Mouse (Mus musculus) left cerebral cortex, adult 9 months (tissue): ENCODE measurements around the gene Syt16.

Source experiments
- DNase-seq, 2 experiments: peaks; one replicate each; pipeline ENCODE4 v3.0.0; 2022; ENCODE audit warnings: low spot score in 2 of 2

Syt16 gene

DNA sequence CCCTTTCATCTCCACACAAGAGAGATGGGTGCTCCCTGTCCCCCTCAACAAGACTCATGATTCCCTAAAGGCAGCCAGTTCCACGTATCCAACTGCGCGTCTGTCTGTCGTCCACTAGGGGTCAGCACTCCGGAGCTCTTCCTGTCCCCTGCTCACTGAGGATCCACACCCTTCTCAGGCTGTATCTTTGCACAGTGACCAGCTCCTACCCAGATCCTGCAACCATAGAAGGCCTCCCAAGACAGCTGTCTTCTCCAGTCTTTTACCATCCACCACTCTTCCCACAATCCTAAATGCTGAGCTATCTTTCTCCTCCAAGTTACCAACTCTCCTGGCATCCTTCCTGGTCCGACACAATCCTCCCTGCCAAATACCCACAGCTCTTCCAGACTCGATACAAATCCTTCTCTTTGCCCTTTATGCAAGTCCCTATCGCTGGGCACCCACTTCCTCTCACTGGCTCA, 12.0 kb downstream of the Syt16 start:
- peak in 1 of 2 experiments; percentile 74 for DNase-seq

GRCm38 (mm10) chr12:74013739-74014138, 16.3 kb downstream of the Syt16 start:
- DNase-seq = peak in 1 of 2 experiments; percentile 89

- DNase-seq = no peak
Measured at GRCm38 (mm10) chr12:74014739-74015270, 17.3 kb downstream of the Syt16 start.

GRCm38 (mm10) chr12:74015491-74015890, 18.0 kb downstream of the Syt16 start:
- DNase-seq = no peak

- no peak for DNase-seq
Measured at GRCm38 (mm10) chr12:74023260-74023659, 25.8 kb downstream of the Syt16 start.

- DNase-seq = no peak
Measured at GRCm38 (mm10) chr12:74024912-74025311, 27.5 kb downstream of the Syt16 start.

DNA sequence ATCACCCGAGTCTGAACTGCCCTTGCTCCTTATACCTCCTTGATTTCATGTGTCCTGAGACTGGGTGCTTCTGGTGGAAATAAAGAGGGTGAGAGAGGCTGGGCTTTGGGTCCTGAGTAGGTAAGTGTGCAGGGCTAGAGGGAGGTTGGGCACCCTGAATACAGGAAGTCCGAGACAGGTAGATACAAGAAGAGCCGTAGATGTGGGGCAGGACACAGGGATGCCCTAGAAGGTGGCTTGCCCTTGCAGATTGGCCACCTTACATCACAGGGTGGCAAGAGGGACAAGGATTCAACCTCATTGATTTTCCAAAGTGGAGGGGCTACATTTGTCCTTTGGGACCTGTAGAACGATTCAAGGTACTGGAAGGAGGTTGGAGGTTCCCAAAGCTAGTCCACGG, 45.8 kb downstream of the Syt16 start:
- DNase-seq = no peak

GRCm38 (mm10) chr12:74043755-74044154, 46.3 kb downstream of the Syt16 start:
- DNase-seq = peak in 1 of 2 experiments; percentile 44

DNA sequence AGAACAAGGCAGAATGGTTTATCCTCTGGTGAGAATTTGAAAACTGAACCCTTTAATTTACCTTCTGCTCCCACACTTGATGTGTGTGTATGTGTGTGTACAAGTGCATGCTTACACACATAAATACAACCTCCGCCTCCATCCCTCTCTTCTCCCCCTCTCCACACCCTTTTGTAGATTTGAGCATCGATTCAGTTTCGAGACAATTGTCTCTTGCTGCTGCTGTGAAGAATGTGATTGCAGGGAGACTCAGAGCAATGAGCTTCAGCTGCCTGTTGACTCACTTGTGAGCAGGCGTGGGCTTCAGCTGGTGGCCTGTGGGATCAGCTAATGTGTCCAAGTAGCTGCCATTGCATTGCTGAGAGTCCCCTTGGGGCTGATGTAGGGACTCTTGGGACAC, 46.8 kb downstream of the Syt16 start:
- DNase-seq = no peak

DNA sequence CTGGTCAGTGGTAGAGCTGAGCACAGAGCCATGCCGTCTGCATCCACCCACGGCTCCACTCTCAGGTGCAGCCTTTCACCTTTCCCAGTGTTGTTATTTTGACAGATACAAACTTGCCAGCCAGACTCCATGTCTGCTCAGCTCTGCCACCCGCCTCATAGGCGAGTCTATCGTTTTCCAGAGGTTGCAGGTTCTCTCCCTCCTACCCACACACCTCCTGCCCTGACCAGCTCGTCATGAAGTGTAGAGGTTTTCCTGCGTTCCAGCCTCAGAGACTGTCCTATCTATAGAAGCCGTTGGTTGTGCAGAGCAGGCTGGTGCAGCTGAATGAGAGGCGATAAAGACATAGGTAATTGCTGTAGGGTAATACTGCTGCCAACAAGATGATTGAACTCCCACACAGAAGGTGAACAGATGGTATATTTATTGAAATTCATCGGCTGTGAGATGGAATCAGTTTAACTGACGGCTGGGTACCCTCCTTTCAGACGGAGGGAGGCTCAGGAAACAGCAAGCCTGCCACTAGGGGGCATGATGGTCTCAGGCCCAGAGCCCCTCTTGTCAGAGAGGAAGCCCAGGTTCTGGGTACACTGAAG, 58.0 kb downstream of the Syt16 start:
- peak; percentile 73 to 88 for DNase-seq

GRCm38 (mm10) chr12:74056162-74056561, 58.7 kb downstream of the Syt16 start:
- no peak for DNase-seq

DNA sequence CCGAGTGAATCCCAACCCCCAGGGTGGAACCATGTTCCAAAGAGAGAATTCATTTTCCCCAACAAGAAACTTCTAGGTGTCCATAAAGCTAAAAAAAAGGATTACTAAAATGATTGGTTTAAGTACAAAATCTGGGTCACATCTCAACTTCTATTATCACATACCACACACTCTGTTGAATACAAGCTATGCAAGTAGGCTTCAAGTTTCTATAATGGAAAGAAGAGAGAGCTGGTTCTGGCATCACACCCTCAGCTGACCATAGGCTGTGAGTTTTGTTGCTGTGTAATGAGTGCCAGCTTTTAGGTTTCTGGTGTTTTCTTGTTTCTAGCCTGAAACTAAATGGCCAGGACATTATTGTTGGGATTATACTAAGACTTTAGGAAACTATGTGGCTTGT, 65.1 kb downstream of the Syt16 start:
- no peak for DNase-seq

DNA sequence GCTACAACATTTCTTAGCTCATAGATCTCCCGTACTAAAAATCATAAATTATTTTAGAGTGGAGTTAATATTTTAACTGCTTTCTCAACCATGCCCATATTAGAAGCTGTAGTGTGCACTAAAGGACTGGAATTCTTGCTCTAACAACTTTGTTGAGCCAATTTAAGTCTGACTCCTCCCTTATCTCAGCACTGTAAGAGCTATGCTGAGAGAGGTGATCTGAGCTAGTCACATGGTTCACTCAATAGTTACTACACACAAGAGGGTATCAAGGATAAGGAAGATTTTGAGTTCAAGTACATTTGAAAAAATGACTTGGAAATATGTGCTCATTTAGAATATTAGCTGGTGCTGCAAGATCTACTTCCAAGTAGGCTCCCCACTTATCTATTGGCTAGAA, 71.5 kb downstream of the Syt16 start:
- DNase-seq = no peak

DNA sequence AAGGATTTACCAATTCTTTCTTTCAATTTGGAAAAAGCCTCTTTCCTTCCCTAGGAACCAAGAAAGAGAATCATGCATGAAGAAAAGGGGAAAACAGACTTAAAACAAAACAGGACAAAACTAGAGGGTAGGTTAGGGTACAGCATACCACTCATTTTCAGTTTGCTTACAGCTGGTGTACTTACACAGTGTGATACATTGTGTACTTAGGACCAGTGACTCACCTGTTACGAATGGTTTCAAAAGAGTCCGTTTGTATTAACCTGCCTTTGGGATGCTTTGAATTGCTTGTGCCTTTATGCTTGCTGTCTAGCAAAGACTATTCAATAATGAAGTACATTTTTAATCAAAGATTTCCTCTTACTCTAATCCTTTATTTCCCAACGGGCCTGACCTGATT, 78.1 kb downstream of the Syt16 start:
- no peak for DNase-seq

DNA sequence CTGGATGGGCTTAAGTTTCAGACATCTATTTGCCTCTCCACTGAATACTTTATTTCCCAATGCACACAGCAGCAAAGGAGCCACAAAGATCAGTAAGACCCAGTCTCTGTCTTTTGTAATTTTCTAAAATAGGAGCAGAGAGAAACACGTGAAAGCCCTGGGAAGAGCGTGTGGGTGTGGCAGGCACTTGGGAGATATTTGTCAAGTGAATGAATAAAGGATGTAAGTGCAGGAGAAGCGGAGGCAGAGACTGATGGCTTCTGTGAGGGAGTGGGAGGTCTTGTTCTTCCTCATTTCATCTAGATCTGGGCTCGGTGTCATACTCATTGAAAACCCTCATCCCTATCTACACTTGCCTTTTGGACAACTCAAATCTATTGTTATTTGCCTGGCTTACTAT, 78.6 kb downstream of the Syt16 start:
- peak; percentile 64 to 65 for DNase-seq

DNA sequence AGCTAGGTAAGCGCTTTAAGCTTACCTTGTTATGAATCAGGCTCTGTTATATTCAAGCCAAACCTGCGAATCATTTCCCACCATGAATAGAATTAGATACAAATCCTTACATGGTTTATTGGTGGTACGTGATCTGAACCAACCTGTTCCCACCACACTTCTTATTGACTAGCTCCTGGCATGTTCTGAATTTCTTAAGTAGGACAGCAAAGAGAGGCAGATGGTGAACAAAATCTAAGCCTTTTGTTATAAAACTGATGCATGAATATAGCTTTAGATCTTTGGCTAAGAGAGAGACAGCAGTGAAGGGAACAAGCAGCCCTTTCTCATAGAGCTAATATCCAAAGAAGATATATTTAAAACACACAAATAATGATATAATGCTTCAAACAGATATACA, 83.7 kb downstream of the Syt16 start:
- DNase-seq = no peak

GRCm38 (mm10) chr12:74084389-74084788, 86.9 kb downstream of the Syt16 start:
- no peak for DNase-seq

GRCm38 (mm10) chr12:74087086-74087485, 89.6 kb downstream of the Syt16 start:
- DNase-seq = no peak

DNA sequence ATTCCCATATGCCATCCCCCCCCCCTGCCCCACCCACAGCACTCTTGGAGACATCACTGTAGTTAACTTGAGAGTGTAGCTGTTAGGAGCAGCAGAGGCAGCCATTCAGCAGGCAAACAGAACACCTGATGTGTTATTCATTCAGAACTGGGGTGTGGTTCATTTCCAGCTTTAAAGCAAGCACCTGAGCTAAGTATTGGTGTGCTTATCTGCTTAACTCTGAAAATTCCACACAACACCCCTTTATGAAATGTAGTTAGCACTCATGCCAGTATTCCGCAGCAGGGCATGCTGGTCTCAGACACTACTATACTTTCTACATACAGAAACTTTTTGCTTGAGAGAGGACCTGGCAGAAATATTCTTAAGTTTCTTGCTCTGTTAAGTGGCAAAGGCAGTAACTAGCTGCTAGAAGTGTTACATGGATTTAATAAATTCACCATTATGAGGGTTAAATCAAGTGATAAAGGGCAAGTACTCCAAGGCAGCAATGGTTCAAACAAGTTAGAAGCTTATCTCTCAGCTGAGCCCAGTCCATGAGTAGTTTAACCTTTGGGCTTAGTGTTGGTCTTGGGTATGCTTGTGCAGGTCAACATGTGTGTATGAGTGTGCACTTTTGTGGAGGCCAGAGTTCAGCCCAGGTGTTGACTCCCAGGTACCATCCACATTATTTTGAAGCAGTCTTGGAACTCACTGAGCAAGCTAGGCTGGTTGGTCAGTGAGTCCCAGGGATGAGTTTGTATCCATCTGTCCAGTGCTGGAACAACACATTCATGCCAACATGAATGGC, 92.1 kb downstream of the Syt16 start:
- DNase-seq = no peak

- no peak for DNase-seq
Measured at GRCm38 (mm10) chr12:74092546-74092945, 95.1 kb downstream of the Syt16 start.

DNA sequence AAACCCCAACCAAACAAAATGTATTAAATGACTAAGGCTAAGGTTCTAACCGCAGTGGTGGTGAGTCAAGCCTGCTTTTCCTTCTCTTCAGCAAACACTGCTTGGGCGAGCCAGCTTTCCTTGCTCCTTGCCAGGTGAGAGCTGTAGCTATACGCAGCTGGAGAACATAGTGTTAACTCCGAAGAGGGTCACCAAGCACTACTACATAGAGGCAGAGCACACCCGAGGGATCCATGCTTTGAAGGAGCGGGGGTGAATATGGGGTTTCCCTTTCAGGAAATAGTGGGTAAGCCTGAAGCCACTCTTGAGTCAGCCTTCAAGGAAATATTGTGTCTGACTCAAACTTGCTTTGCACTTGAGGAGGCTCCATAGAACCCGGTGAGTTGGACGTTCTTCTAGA, 95.6 kb downstream of the Syt16 start:
- no peak for DNase-seq

GRCm38 (mm10) chr12:74094701-74095100, 97.2 kb downstream of the Syt16 start:
- DNase-seq = no peak
